Mouse (Mus musculus) layer of hippocampus, postnatal 10 days (tissue): ENCODE measurements around the gene Asb1. TPM values are rescaled to one million over a fixed set of nuclear protein-coding genes. Genes with fewer than 3 reads are reported as not detected.

Source experiments
- DNase-seq, 2 experiments: peaks; one replicate each; pipeline ENCODE4 v3.0.0; 2021; ENCODE audit warnings: low spot score in 2 of 2
- total RNA-seq, 2 experiments: library from RNA; stranded (reverse); gene quantifications; 2 replicates each; pipeline ENCODE4 v1.2.3; 2021

Asb1 gene
- total RNA-seq, 2 experiments from 2014 or later: 47.0 to 49.1 TPM

GRCm38 (mm10) chr1:91543974-91544373 is 3.6 kb downstream of the Asb1 start:
- DNase-seq: no peak

GRCm38 (mm10) chr1:91545226-91545625 is 4.9 kb downstream of the Asb1 start:
- no peak for DNase-seq

- no peak for DNase-seq
Measured at GRCm38 (mm10) chr1:91547567-91547966, 7.2 kb downstream of the Asb1 start.

- DNase-seq: no peak
Measured at GRCm38 (mm10) chr1:91549073-91549472, 8.7 kb downstream of the Asb1 start.

GRCm38 (mm10) chr1:91557099-91557498 is 16.8 kb downstream of the Asb1 start:
- DNase-seq: no peak

- DNase-seq: no peak
Measured at GRCm38 (mm10) chr1:91561226-91561625, 20.9 kb downstream of the Asb1 start.

GRCm38 (mm10) chr1:91562977-91563590 is 22.7 kb downstream of the Asb1 start:
- DNase-seq: peak; percentile 42 to 46

GRCm38 (mm10) chr1:91564004-91564403 is 23.7 kb downstream of the Asb1 start:
- no peak for DNase-seq

GRCm38 (mm10) chr1:91564598-91564997 is 24.3 kb downstream of the Asb1 start:
- no peak for DNase-seq

- no peak for DNase-seq
Measured at GRCm38 (mm10) chr1:91567269-91567668, 26.9 kb downstream of the Asb1 start.

- DNase-seq: no peak
Measured at GRCm38 (mm10) chr1:91572458-91572857, 32.1 kb downstream of the Asb1 start.

- DNase-seq: peak; percentile 69 to 80
Measured at GRCm38 (mm10) chr1:91574208-91574607, 33.9 kb downstream of the Asb1 start.

GRCm38 (mm10) chr1:91577883-91578517 is 37.7 kb downstream of the Asb1 start:
- no peak for DNase-seq

GRCm38 (mm10) chr1:91580503-91580902 is 40.2 kb downstream of the Asb1 start:
- DNase-seq: no peak

- DNase-seq: no peak
Measured at GRCm38 (mm10) chr1:91581206-91581605, 40.9 kb downstream of the Asb1 start.

GRCm38 (mm10) chr1:91584969-91585835 is 44.9 kb downstream of the Asb1 start:
- DNase-seq: no peak

GRCm38 (mm10) chr1:91589738-91590137 is 49.4 kb downstream of the Asb1 start:
- DNase-seq: no peak

- no peak for DNase-seq
Measured at GRCm38 (mm10) chr1:91595521-91596020, 55.2 kb downstream of the Asb1 start.

GRCm38 (mm10) chr1:91597611-91598010 is 57.3 kb downstream of the Asb1 start:
- DNase-seq: no peak

GRCm38 (mm10) chr1:91600671-91601361 is 60.5 kb downstream of the Asb1 start:
- peak; percentile 69 to 72 for DNase-seq

- DNase-seq: no peak
Measured at GRCm38 (mm10) chr1:91601362-91602096, 61.2 kb downstream of the Asb1 start.
